Mouse (Mus musculus) intestine, embryonic 16.5 days (tissue): ENCODE data around the gene Btbd9. TPM values are rescaled to one million over a fixed set of nuclear protein-coding genes. Genes with fewer than 3 reads are reported as not detected.

ENCODE experiments used
- ATAC-seq: fragments of 200-750 bp; cut with Nextera tagmentation; 2 replicates; pipeline ENCODE4 v1.8.0; 2017; ENCODE audit warnings: moderate TSS enrichment, moderate library complexity
- H3K27ac ChIP-seq: fragments of 300-500 bp; sonication (generic); 2 replicates; pipeline ENCODE4 v1.5.1; 2014; ENCODE audit warnings: mild to moderate bottlenecking, low read length
- H3K27me3 ChIP-seq: fragments of 300-500 bp; sonication (generic); replicated peaks from 2 replicates; pipeline ENCODE4 v1.6.1; 2014; ENCODE audit warnings: low read length, control low read depth, mixed read lengths; ENCODE audit not compliant: control insufficient read depth, insufficient read depth
- H3K36me3 ChIP-seq: fragments of 300-500 bp; sonication (generic); 2 replicates; pipeline ENCODE4 v1.6.1; 2014; ENCODE audit warnings: low read length, control low read depth; ENCODE audit not compliant: control insufficient read depth, insufficient read depth
- H3K4me1 ChIP-seq: fragments of 300-500 bp; sonication (generic); 2 replicates; pipeline ENCODE4 v1.6.1; 2014; ENCODE audit warnings: low read length, control low read depth, mixed read lengths; ENCODE audit not compliant: control insufficient read depth, insufficient read depth
- H3K4me2 ChIP-seq: fragments of 300-500 bp; sonication (generic); 2 replicates; pipeline ENCODE4 v1.6.1; 2014; ENCODE audit warnings: low read depth, low read length, control low read depth
- H3K4me3 ChIP-seq: fragments of 300-500 bp; sonication (generic); 2 replicates; pipeline ENCODE4 v1.5.1; 2014; ENCODE audit warnings: mild to moderate bottlenecking, low read length
- H3K9ac ChIP-seq: fragments of 300-500 bp; sonication (generic); 2 replicates; pipeline ENCODE4 v1.6.1; 2014; ENCODE audit warnings: low read depth, low read length
- H3K9me3 ChIP-seq: fragments of 300-500 bp; sonication (generic); 2 replicates; pipeline ENCODE4 v1.6.1; 2016; ENCODE audit warnings: low read length, control low read depth; ENCODE audit not compliant: control insufficient read depth
- WGBS: fragments of 180-500 bp; shearing (Covaris S2); extraction: QIAGEN DNeasy Blood & Tissue Kit; methylation state at CpG from one replicate; pipeline ENCODE4 v1.1.7; 2014; 5-methylcytosine and 5-hydroxymethylcytosine counted together
- polyA plus RNA-seq: library from polyadenylated mRNA; unstranded; fragments of >200 nt; fragmentation: Nextera tagmentation; extraction: Ambion mirVana; gene quantifications from 2 replicates; pipeline ENCODE4 v1.2.1, GENCODE M21; 2015

The Btbd9 gene
- polyA plus RNA-seq, 1 experiment from 2014 or later, result 51.6 TPM

GRCm38 (mm10) chr17:30570173-30570572 lies 6.1 kb downstream of the Btbd9 start:
- Histone ChIP-seq H3K27ac (0 out of 2 replicates have a peak overlapping the region, but pooled peaks have one; percentile 19), H3K4me2 (no peak overlapping the region), H3K9me3 (no peaks in the 10 kb centered on the region), H3K27me3 (no peaks in the 10 kb centered on the region), H3K4me1 (peaks cover 9% of the 10 kb centered on the region), H3K9ac (no peak overlapping the region), H3K4me3 (no peak overlapping the region), H3K36me3 (no peaks in the 10 kb centered on the region)
- ATAC-seq, result peak; percentile 77
- WGBS, result 33% methylated on average over 8 of the region's 8 CpGs

DNA sequence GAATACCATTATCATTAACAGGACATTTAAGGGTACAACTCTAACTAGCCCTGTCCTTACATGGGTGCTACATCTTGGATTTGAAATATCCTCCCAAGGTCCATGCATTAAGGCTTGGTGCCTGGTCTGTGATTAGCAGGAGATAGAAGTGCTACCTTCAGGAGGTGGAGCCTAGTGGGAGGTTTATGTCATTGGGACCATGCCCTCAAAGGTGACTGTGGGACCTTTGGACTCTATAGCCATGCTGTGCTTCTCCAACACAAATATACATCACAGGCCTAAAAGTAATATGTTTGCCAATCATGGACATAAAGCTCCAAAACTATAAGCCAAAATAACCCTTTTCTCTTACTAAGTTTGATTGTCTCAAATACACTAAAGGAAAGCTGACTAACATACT lies 7.8 kb downstream of the Btbd9 start:
- Histone ChIP-seq H3K4me3 (no peak overlapping the region), H3K4me2 (no peak overlapping the region), H3K27ac (no peak overlapping the region), H3K9ac (no peak overlapping the region), H3K36me3 (no peaks in the 10 kb centered on the region), H3K4me1 (peaks cover 7% of the 10 kb centered on the region), H3K27me3 (no peaks in the 10 kb centered on the region), H3K9me3 (no peaks in the 10 kb centered on the region)
- ATAC-seq, result peak; percentile 61

DNA sequence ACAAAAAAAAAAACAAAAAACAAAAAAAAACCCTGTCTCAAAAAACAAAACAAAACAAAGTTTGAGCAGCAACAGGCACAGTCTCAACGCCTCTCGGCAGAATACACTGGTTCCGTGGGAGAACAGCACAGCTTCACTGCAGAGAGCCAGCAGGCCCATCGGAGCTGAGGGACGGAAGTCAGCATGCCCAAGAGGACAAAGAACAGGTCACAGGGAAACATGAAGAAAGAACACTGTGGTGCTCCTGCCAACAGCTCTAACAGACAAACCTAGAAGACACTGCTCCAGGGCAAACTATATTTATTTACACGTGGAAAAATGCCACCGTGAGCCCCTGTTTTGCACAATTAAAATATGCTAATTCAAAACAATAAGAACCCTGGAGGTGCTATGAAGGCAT lies 11.3 kb downstream of the Btbd9 start:
- Histone ChIP-seq H3K27ac (no peak overlapping the region), H3K4me1 (peaks cover under 1% of the 10 kb centered on the region; the same call in 1 of the 2 replicates), H3K4me2 (no peak overlapping the region), H3K9ac (no peak overlapping the region), H3K4me3 (no peak overlapping the region), H3K9me3 (no peaks in the 10 kb centered on the region), H3K36me3 (no peaks in the 10 kb centered on the region), H3K27me3 (no peaks in the 10 kb centered on the region)
- 86% methylated on average over 7 of the region's 7 CpGs for WGBS
- ATAC-seq, result no peak

GRCm38 (mm10) chr17:30564407-30564806 lies 11.9 kb downstream of the Btbd9 start:
- Histone ChIP-seq H3K9ac (no peak overlapping the region), H3K27me3 (no peaks in the 10 kb centered on the region), H3K4me3 (no peak overlapping the region), H3K36me3 (no peaks in the 10 kb centered on the region), H3K27ac (no peak overlapping the region), H3K4me2 (no peak overlapping the region), H3K9me3 (no peaks in the 10 kb centered on the region), H3K4me1 (no peaks in the 10 kb centered on the region)
- WGBS, result 77% methylated on average over 3 of the region's 3 CpGs
- no peak for ATAC-seq

DNA sequence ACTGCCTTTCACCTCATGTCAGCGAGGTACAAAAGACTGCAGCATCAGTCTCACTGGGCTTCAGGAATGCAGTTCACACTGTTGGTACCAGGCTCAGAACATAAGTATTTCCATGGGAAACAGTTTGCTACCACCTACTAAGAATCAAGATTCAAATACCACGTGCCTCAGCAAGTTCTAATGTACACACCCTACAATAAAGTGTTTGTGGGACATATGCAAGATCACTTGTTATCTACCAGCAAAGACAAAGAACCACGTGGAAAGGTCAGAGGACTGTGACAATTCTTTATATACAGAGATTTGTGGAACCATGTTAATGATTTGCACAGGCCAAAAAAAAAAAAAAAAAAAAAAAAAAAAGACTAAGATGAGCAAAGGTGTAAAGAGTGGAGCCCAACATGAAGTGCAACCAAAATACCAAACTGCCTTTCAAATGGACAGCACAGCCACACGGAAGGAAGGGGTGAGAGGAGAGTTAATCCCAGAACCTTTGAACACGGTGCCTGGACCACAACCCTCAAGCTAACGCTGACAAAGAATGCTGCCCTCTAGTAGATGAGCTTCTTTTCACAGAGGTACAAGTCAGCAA lies 12.7 kb downstream of the Btbd9 start:
- WGBS, result 54% methylated on average over 6 of the region's 6 CpGs
- ATAC-seq, result peak; percentile 79
- no peak overlapping the region for H3K9ac ChIP-seq
- no peaks in the 10 kb centered on the region for H3K9me3 ChIP-seq
- no peaks in the 10 kb centered on the region for H3K36me3 ChIP-seq
- H3K4me3 ChIP-seq, result no peak overlapping the region
- H3K27me3 ChIP-seq, result no peaks in the 10 kb centered on the region
- no peaks in the 10 kb centered on the region for H3K4me1 ChIP-seq
- H3K27ac ChIP-seq, result no peak overlapping the region
- H3K4me2 ChIP-seq, result no peak overlapping the region

DNA sequence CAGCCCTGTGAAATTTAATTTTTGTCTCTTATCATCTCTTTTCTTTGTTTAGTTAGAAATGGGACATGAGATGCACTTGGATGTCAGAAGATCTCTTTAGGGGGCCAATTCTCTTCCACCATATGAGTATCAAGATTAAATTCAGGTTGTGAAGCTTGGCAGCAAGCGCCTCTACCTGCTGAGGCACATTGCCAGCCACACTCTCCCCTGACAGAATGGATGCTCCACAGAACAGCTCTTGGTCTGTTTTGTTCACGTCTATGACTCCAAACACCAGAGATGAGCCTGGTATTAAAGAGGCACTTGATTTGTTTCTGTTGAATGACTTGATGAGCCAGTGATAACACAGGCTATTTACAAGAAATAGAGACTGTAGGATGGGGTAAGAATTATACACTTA lies 13.5 kb downstream of the Btbd9 start:
- H3K4me2 ChIP-seq, result no peak overlapping the region
- H3K9me3 ChIP-seq, result no peaks in the 10 kb centered on the region
- no peak overlapping the region for H3K9ac ChIP-seq
- no peak for ATAC-seq
- H3K36me3 ChIP-seq, result no peaks in the 10 kb centered on the region
- no peak overlapping the region for H3K27ac ChIP-seq
- H3K27me3 ChIP-seq, result no peaks in the 10 kb centered on the region
- no peaks in the 10 kb centered on the region for H3K4me1 ChIP-seq
- WGBS, result 75% methylated on average over 2 of the region's 2 CpGs
- no peak overlapping the region for H3K4me3 ChIP-seq

DNA sequence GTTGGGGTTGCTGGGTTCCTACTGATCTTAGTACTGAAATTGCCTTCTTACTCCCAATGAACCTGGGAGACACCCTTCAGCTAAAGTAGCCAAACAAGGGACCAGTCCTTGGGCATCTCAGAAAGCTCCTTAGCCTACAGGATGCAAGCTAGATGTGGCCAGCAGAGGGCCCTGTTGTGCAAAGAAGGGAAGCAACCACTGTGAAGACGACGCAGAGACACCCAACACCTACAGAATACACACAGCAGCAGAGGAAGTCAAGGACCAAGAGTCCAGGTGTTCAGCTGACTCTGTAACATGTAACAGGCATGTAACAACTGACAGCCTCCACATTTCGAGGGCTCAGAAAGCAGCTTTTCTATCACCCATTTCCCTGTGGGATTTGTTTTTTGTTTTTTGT lies 16.8 kb downstream of the Btbd9 start:
- Histone ChIP-seq H3K4me3 (no peak overlapping the region), H3K36me3 (no peaks in the 10 kb centered on the region), H3K4me1 (no peaks in the 10 kb centered on the region), H3K4me2 (no peak overlapping the region), H3K27ac (no peak overlapping the region), H3K9ac (no peak overlapping the region), H3K27me3 (no peaks in the 10 kb centered on the region), H3K9me3 (no peaks in the 10 kb centered on the region)
- WGBS, result 49% methylated on average over 3 of the region's 3 CpGs
- ATAC-seq, result no peak

GRCm38 (mm10) chr17:30558623-30559022 lies 17.7 kb downstream of the Btbd9 start:
- ATAC-seq, result no peak
- Histone ChIP-seq H3K9me3 (no peaks in the 10 kb centered on the region), H3K27ac (no peak overlapping the region), H3K4me1 (no peaks in the 10 kb centered on the region), H3K4me3 (no peak overlapping the region), H3K9ac (no peak overlapping the region), H3K27me3 (no peaks in the 10 kb centered on the region), H3K4me2 (no peak overlapping the region), H3K36me3 (no peaks in the 10 kb centered on the region)
- 82% methylated on average over 2 of the region's 2 CpGs for WGBS

DNA sequence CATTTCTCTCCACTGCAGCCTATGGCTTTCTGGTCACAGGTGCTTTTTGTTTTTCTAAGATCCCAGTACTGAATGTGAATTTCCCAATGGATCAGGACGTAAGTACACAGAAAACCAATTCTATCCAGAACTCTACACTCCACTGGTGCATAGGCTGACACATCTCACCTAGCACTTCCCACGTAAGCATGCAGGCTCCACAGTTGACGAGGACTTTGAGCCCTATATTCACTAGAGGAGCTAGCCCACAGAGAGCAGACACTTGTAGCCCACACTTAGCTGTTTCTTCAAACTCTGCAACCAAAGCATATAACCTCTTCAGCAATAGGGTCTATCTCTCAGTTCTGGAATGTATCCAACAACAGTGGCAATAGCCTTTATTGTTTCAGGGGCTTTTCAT lies 19.8 kb downstream of the Btbd9 start:
- Histone ChIP-seq H3K4me1 (no peaks in the 10 kb centered on the region), H3K27ac (no peak overlapping the region), H3K9ac (no peak overlapping the region), H3K27me3 (no peaks in the 10 kb centered on the region), H3K4me3 (no peak overlapping the region), H3K9me3 (no peaks in the 10 kb centered on the region), H3K4me2 (no peak overlapping the region), H3K36me3 (no peaks in the 10 kb centered on the region)
- WGBS, result 85% methylated on average over 3 of the region's 3 CpGs
- ATAC-seq, result no peak
